Mouse (Mus musculus) lung, embryonic 16.5 days (tissue): ENCODE measurements around the gene Slitrk3. TPM values are rescaled to one million over a fixed set of nuclear protein-coding genes. Genes with fewer than 3 reads are reported as not detected.
A peak's percentile ranks its signal among the peaks of the same experiment; 100 is the strongest.

Source experiments
- ATAC-seq: fragments of 200-750 bp; cut with Nextera tagmentation; 2 replicates; pipeline ENCODE4 v1.8.0; 2017; ENCODE audit warnings: low read depth, mild to moderate bottlenecking, moderate library complexity
- H3K27ac ChIP-seq: fragments of 300-500 bp; sonication (generic); 2 replicates; pipeline ENCODE4 v1.5.1; 2014; ENCODE audit warnings: mild to moderate bottlenecking, control low read depth, low read length
- H3K27me3 ChIP-seq: fragments of 300-500 bp; sonication (generic); 2 replicates; pipeline ENCODE4 v1.6.1; 2014; ENCODE audit warnings: low read depth, low read length, mixed read lengths; ENCODE audit not compliant: control insufficient read depth, insufficient read depth
- H3K36me3 ChIP-seq: fragments of 300-500 bp; sonication (generic); 2 replicates; pipeline ENCODE4 v1.6.1; 2014; ENCODE audit warnings: low read length; ENCODE audit not compliant: control insufficient read depth, insufficient read depth
- H3K4me1 ChIP-seq: fragments of 300-500 bp; sonication (generic); replicated peaks from 2 replicates; pipeline ENCODE4 v1.6.1; 2014; ENCODE audit warnings: low read length, mixed read lengths; ENCODE audit not compliant: control insufficient read depth, insufficient read depth
- H3K4me2 ChIP-seq: fragments of 300-500 bp; sonication (generic); 2 replicates; pipeline ENCODE4 v1.6.1; 2014; ENCODE audit warnings: low read depth, low read length, control low read depth
- H3K4me3 ChIP-seq: fragments of 300-500 bp; sonication (generic); 2 replicates; pipeline ENCODE4 v1.5.1; 2014; ENCODE audit warnings: mild to moderate bottlenecking, low read length, control low read depth
- H3K9ac ChIP-seq: fragments of 300-500 bp; sonication (generic); 2 replicates; pipeline ENCODE4 v1.6.1; 2014; ENCODE audit warnings: low read length, control low read depth
- H3K9me3 ChIP-seq: fragments of 300-500 bp; sonication (generic); 2 replicates; pipeline ENCODE4 v1.6.1; 2016; ENCODE audit warnings: low read length; ENCODE audit not compliant: control insufficient read depth
- WGBS: fragments of 180-500 bp; shearing (Covaris S2); extraction: QIAGEN DNeasy Blood & Tissue Kit; methylation state at CpG from one replicate; pipeline ENCODE4 v1.1.7; 2014; 5-methylcytosine and 5-hydroxymethylcytosine counted together
- polyA plus RNA-seq: library from polyadenylated mRNA; unstranded; fragments of >200 nt; fragmentation: Nextera tagmentation; extraction: Ambion mirVana; gene quantifications from 2 replicates; pipeline ENCODE4 v1.2.1, GENCODE M21; 2015

Slitrk3 gene
- polyA plus RNA-seq, 1 experiment from 2014 or later = 0.14 TPM

- ATAC-seq = no peak
Measured at GRCm38 (mm10) chr3:73053451-73053931, 4.1 kb downstream of the Slitrk3 start.

GRCm38 (mm10) chr3:73046248-73046647, 11.4 kb downstream of the Slitrk3 start:
- Histone ChIP-seq H3K4me1 (no peaks in the 10 kb centered on the region), H3K36me3 (no peaks in the 10 kb centered on the region), H3K4me2 (no peak overlapping the region), H3K9me3 (no peaks in the 10 kb centered on the region), H3K9ac (no peak overlapping the region), H3K4me3 (no peak overlapping the region), H3K27me3 (no peaks in the 10 kb centered on the region), H3K27ac (no peak overlapping the region)
- WGBS = under 1% methylated on average over 3 of the region's 3 CpGs
- ATAC-seq = no peak

More at GRCm38 (mm10) chr3:73053451-73053931, 4.1 kb downstream of the Slitrk3 start:
- Histone ChIP-seq H3K4me2 (peak overlapping the region; percentile 55), H3K4me1 (no peaks in the 10 kb centered on the region), H3K9me3 (no peaks in the 10 kb centered on the region), H3K9ac (no peak overlapping the region), H3K4me3 (peak overlapping the region; percentile 43), H3K36me3 (no peaks in the 10 kb centered on the region), H3K27ac (no peak overlapping the region), H3K27me3 (peaks cover 27% of the 10 kb centered on the region)
- WGBS = under 1% methylated on average over 26 of the region's 26 CpGs

- no peak overlapping the region for H3K27ac ChIP-seq
- H3K4me1 ChIP-seq = no peaks in the 10 kb centered on the region
- H3K4me2 ChIP-seq = no peak overlapping the region
- no peak for ATAC-seq
- H3K36me3 ChIP-seq = no peaks in the 10 kb centered on the region
- H3K27me3 ChIP-seq = no peaks in the 10 kb centered on the region
- H3K4me3 ChIP-seq = no peak overlapping the region
- H3K9ac ChIP-seq = no peak overlapping the region
- H3K9me3 ChIP-seq = no peaks in the 10 kb centered on the region
Measured at GRCm38 (mm10) chr3:73042256-73042655, 15.3 kb downstream of the Slitrk3 start.

DNA sequence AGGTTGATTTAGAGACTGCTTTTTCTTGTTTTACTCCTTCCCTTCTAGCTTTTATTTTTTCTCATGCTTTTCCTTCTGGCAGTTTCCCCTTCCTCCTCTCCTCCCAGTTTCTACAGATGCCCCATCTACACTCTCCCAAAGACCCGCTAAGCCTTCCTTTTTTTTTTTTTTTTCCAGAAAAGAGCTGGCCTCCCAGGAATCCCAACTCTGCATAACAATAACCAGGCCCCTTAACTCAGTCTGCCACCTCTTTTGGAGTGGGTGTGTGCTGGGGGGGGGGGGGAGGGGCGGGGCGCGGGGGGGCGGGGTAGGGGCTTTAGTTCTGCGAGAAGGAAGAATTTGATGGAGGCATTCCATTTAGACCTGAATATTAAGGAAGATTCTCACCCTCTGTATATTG, 51.6 kb downstream of the Slitrk3 start:
- WGBS = 22% methylated on average over 6 of the region's 6 CpGs
- Histone ChIP-seq H3K27me3 (no peaks in the 10 kb centered on the region), H3K27ac (no peak overlapping the region), H3K4me3 (no peak overlapping the region), H3K9me3 (no peaks in the 10 kb centered on the region), H3K36me3 (no peaks in the 10 kb centered on the region), H3K4me1 (no peaks in the 10 kb centered on the region), H3K9ac (no peak overlapping the region), H3K4me2 (no peak overlapping the region)
- no peak for ATAC-seq

DNA sequence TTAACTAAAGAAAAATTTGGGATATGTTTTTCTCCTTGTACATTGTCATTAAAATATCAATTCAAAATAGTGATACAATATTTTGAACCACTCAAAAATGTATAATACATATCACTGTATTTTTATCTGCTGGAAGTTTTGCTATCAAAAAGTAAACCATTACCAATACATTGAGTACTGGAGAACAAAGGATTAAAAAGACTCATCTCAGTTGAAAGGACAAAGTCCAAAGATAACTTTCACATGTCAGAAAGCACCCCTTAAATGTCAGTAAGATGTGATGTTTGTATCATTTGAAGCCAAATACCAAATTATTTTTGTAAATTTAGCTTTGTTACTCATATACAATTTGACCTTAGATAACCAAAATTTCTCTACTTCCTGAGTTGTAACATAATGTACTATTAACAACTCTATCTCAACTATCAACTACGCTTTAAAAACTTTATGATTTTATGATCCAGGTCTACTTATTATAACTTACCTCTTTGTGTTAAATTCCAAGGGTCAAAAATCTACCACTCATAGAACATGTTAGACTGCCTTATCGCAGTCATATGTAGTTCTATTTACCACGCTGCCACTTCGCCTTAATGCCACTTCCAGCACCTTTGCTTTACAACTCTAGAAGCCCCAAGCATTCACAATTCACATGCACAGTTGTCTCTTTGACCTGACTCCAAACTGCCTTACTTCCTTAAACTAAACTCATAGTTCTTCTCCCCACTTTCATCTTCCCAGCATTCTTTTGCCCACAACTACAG, 54.5 kb downstream of the Slitrk3 start:
- 88% methylated on average over 4 of the region's 4 CpGs for WGBS
- no peak overlapping the region for H3K4me3 ChIP-seq
- no peaks in the 10 kb centered on the region for H3K4me1 ChIP-seq
- no peak overlapping the region for H3K4me2 ChIP-seq
- no peaks in the 10 kb centered on the region for H3K27me3 ChIP-seq
- ATAC-seq = no peak
- H3K36me3 ChIP-seq = no peaks in the 10 kb centered on the region
- no peaks in the 10 kb centered on the region for H3K9me3 ChIP-seq
- H3K27ac ChIP-seq = no peak overlapping the region
- no peak overlapping the region for H3K9ac ChIP-seq

GRCm38 (mm10) chr3:72997517-72997916, 60.1 kb downstream of the Slitrk3 start:
- Histone ChIP-seq H3K4me2 (no peak overlapping the region), H3K4me1 (no peaks in the 10 kb centered on the region)

More at GRCm38 (mm10) chr3:72997517-72997916, 60.1 kb downstream of the Slitrk3 start:
- H3K27ac ChIP-seq = no peak overlapping the region
- ATAC-seq = no peak
- H3K9ac ChIP-seq = no peak overlapping the region
- 59% methylated on average over 4 of the region's 4 CpGs for WGBS
- no peak overlapping the region for H3K4me3 ChIP-seq
- no peaks in the 10 kb centered on the region for H3K9me3 ChIP-seq
- no peaks in the 10 kb centered on the region for H3K36me3 ChIP-seq
- no peaks in the 10 kb centered on the region for H3K27me3 ChIP-seq

Other genes with a start within 250 kb of the Slitrk3 start
- 0.14 TPM in 1 of 2 replicates, not detected in the other for gene Sis, start 89.9 kb downstream of the Slitrk3 start, polyA plus RNA-seq